Mouse (Mus musculus): ENCODE results near the gene Ascc1.
"Not testable (repeated sequence)": the region's sequence is repeated elsewhere in the genome, so short reads cannot be mapped to it uniquely, and the experiment has no call there.

GRCm38 (mm10) chr10:59993813-59994212 lies 8.8 kb upstream of the Ascc1 start:
- 0 out of 2 replicates have a peak, but pooled peaks have one; percentile 2 for TF ChIP-seq CTCF (IDR thresholded peaks at IDR 0.05; ENCODE audit: low read depth)
- not testable (repeated sequence) for TF ChIP-seq EP300 (IDR thresholded peaks at IDR 0.05; ENCODE audit: low read depth)

All from liver, embryonic 14.5 days (tissue).